Mouse (Mus musculus): ENCODE results near the gene Ric3.

The Ric3 gene

DNA sequence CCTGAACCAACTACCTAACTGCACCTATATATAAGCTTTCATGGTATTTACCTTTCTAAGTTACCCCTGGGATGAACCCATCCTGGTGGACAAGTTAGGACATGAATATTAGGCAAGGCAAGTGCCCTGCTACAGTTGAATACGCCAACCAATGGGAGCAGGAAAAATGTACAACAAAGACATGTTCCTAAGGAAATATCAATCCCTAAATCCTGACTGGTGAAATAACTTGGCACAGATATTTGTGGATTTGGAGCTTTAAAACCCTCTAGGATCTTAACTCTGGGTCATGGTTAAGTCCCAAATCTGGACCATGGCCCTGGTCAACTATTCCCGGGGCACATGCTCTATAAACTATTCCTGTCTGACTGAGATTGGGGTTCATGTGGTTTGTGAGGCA, 37.3 kb downstream of the Ric3 start:
- DNase-seq (ENCODE audit: low spot score in 2 of 2) = no peak

- no peak for DNase-seq (ENCODE audit: low spot score in 2 of 2)
These were observed 43.7 kb downstream of the Ric3 start for GRCm38 (mm10) chr7:109039445-109039844.

DNA sequence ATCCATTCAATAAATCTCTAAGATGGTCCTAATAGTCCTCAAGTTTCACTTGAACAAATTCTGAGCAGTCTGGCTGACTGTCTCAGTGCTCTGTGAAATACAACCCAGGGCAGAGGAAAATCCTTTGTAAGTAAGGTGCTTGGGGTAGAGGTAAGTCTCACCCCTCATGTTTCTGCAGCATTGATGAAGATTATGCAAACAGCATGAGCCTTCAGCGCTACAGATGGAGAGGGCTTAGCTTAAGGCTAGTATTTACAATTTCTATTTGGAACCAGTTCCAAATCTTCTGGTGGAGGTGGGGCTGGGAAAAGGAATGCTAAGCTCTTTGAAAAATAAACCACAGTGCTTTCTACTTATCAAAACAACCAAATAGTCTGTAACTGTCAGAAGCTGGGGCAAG, 44.1 kb downstream of the Ric3 start:
- no peak for DNase-seq (ENCODE audit: low spot score in 2 of 2)

DNA sequence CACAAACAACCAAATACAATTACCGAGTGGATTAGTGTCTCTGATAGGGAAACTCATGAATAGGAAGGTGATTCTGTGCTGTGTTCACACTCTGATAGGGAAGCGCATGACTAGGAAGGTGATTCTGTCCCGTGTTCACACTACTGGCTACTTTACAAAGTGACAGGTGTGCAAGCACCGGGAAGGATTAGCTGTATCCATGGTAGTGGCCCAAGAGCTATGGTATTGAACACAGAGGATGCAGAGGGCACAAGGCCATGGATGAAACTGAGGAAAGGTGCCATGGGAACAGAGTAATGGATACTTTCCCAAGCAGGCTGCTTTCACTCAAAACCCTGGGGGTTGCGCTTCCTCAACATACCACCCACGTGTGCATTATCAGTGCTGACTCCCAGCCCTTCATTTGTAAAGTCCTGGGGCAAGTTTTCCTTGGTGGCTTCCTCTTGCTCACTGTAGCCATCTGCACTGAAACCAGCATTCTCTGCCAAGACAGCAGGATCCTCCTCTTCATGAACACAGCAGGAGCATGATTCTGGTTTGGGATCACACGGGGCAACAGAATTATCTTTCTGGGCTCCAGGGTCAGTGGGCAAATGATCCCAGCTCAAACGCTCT, 44.9 kb downstream of the Ric3 start:
- no peak for DNase-seq (ENCODE audit: low spot score in 2 of 2)

- DNase-seq (ENCODE audit: low spot score in 2 of 2) = no peak
These were observed 51.1 kb downstream of the Ric3 start for GRCm38 (mm10) chr7:109032054-109032453.

GRCm38 (mm10) chr7:109031331-109031730, 51.8 kb downstream of the Ric3 start:
- DNase-seq (ENCODE audit: low spot score in 2 of 2) = no peak

DNA sequence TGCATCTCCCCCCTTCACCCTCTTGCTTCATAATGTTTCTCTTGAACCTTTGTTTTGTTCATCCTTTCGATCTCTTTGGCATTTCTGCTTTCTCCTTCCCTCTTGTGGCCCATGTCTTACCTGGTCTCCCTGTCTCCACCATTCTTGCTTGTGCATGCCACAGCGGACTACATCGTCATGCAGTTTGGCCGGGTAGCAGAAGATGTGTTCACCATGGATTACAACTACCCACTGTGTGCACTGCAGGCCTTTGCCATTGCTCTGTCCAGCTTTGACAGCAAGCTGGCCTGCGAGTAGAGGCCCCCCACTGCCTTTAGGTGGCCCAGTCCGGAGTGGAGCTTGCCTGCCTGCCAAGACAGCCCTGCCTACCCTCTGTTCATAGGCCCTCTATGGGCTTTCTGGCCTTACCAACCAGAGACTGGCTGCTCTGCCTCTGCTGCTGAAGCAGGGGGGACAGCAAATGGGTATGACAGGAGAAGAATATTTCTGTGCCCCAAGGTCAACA, 53.1 kb downstream of the Ric3 start:
- no peak for DNase-seq (ENCODE audit: low spot score in 2 of 2)

DNA sequence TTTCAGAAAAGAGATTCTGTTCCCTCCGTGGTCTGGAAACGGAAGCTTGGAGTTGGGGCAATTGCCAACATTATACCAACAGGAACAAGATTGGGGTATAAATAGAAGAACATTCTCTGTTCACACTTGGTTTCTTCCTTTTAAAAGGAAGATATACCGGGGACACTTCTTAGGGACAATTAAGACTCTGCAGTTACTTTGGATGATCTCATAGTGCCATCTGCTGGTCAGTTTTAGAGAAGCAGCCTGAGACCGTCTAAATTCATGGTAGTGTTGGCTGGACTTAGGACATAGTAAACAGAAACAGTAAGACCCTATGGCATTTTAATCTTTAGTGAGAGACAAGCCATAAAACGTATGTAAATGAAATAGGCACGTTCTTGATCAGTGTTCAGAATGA, 54.9 kb downstream of the Ric3 start:
- no peak for DNase-seq (ENCODE audit: low spot score in 2 of 2)

GRCm38 (mm10) chr7:109027721-109028120, 55.4 kb downstream of the Ric3 start:
- DNase-seq (ENCODE audit: low spot score in 2 of 2) = no peak

DNA sequence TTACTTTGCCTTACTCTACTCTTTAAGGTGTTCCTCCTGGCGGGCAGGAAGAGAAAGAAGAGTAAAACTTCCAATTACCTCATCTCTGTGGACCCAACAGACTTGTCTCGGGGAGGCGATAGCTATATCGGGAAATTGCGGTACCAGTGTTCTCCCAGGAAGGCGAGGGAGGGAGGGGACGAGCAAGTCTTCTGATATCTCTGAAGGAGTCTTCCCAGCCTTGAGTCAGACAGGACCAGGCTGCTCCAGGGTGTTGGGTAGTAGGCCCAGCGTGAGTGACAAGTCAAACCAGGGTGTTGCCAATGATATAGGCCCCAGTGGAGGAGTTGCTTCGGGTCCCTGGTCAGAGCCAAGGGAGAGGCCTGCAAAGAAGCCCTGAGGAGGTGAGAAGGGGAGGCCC, 56.2 kb downstream of the Ric3 start:
- no peak for DNase-seq (ENCODE audit: low spot score in 2 of 2)

DNA sequence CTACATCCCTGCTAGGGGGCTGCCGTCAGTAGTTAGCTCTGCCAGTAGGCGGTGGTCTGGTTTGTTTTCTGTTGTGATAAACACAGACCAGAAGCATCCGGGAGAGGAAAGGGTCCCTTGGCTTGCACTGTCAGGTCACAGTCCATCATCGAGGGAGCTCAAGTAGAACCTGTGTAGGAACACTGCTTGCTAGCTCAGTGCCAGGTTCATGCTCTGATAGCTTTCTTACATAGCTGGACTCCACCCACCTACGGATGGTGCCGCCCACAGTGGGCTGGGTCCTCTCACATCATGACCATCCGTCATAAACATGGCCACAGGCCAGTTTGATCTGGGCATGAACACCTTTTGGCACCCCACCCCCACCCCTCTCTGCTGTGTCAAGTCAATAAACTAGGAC, 57.4 kb downstream of the Ric3 start:
- no peak for DNase-seq (ENCODE audit: low spot score in 2 of 2)

- peak in 1 of 2 experiments; percentile 25 for DNase-seq (ENCODE audit: low spot score in 2 of 2)
These were observed 61.7 kb downstream of the Ric3 start for GRCm38 (mm10) chr7:109021428-109021827.

DNA sequence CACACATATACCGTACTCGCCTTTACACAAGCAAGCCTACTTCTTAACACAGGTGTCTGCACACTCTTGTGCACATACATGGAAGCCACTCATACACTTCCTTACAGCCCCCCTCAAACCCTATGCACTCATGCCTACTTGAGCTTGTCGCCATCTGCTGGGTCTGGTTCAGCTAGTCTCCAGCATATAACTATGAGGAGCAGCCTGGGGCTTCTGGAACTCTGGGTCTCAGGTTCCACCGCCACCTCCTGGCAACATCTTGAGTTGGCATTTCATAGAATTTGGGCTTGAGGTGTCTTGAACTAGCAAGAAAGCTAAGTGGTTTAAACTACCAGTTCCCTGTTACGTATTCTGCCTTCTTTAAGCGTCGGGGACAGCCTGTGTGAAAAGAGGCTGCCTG, 63.9 kb downstream of the Ric3 start:
- DNase-seq (ENCODE audit: low spot score in 2 of 2) = no peak

DNA sequence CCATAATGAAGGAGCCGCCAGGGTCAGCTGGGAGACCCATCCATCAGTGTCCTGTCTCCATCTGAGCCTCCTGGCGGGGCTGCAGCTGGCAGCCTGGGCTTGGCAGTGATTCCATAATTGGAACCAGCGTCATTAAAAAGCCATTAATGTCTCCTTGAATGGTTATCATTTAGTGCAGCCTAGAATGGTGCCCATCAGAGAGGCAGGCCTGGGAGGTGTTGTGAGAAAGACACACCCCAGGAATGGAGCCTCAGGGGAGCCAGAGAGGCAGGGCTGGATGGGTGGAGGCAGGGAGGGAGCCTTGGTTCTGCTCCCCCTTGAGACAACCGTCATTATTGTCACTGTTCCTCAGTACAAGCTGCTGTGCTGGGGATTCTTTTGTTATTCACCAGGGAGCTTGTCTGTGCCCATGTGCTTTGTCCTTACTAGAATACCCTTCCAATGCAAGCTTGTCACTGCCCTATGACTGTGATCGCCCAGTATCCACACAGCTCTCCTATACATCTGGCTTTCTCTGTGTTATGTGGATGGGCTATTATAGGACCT, 66.7 kb downstream of the Ric3 start:
- peak in 1 of 2 experiments; percentile 55 for DNase-seq (ENCODE audit: low spot score in 2 of 2)

DNA sequence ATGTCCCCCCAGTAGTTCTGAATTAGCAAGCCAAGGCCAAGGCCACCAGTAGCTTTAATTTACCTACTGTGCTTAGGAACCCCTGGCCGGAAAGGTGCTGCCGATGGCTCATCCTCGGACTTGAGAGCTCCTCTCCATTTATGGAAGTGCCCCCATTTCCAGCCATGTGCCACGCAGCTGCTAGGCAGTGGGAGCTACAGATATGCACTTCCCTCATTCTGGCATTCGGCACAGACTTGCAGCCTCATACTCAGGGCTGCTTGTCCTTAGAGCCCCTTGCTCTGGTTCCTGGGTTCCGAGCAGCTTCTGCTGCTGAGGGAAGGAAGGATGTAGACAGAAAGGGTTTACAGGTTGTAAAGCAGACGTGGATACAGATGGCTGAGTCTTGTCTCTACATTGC, 68.3 kb downstream of the Ric3 start:
- DNase-seq (ENCODE audit: low spot score in 2 of 2) = no peak

DNA sequence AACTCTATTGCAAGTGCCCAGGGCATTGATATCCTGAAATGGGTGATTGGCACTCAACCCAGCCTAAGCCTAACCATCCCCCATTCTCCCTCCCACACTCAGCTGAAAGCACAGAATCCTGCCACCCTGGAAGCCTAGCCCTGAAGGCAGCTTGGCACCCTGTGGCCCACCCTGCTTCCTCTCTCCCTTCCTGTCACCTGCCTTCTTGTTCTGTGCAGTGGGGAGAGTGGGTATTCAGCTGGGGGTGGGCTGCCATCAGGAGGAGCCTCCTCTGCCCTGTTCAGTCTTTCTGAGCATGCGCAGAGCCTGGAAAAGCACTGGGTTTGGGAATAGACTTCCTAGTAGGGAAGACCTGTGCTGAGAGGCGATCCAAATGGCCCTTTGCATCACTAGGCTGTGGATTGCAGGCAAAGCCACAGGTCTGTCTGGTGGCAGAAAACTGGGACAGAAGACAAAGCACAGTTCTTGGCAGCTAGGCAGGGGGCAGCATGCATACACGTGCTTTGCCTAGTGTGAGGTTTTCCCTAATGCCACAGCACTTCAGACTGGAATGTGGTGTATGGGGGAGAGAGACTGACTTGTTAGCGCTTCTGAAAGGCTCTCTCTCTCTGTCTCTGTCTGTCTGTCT, 70.0 kb downstream of the Ric3 start:
- no peak for DNase-seq (ENCODE audit: low spot score in 2 of 2)

DNA sequence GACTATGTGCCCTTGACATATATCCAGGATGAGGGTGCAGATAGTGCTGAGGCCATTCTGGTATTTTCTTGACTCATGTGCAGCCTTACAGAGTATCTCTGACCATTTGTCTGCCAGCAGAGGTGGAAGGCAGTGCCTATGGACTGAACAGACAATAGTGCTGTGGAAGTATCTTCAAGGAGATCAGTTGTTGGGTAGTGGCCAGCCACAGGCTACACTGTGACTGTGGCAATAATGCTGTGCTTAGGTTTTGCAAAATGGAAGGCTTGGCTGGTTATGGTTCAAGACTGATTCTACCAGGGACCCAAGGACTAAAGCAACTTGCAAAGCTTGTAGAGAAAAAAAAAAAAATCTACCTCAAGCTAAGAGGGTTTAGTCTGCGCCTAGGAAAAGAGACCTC, 70.6 kb downstream of the Ric3 start:
- DNase-seq (ENCODE audit: low spot score in 2 of 2) = no peak

DNA sequence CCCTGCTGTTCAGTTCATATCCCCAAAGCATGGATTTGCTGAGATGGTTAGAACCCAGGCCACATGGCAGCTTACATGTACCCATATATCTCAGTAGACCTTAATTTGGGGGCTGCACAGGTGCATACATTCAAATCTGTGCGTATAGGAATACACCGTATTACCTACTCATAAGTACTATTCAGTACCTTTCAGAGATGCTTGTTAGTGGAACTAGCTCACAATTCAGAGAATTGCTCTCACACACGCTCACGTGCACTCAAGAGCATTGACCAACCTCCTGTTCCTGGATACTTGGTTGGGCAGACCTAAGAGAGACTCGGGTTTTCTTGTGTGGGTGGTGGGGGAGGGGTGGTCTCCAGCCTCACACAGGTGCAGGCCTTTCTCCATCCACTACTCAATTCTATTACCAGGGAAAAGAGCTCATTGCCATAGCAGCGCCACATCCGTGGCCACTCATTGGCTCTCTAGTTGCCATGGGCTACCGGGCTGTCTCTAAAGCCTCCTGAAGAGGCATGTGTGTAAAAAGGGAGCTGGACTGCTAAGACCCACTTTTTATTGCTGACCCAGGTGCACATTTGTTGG, 71.4 kb downstream of the Ric3 start:
- no peak for DNase-seq (ENCODE audit: low spot score in 2 of 2)

- DNase-seq (ENCODE audit: low spot score in 2 of 2) = no peak
These were observed 72.2 kb downstream of the Ric3 start for GRCm38 (mm10) chr7:109010720-109011595.

- DNase-seq (ENCODE audit: low spot score in 2 of 2) = no peak
These were observed 73.9 kb downstream of the Ric3 start for GRCm38 (mm10) chr7:109009260-109009659.

- DNase-seq (ENCODE audit: low spot score in 2 of 2) = no peak
These were observed 79.5 kb downstream of the Ric3 start for GRCm38 (mm10) chr7:109003653-109004052.

GRCm38 (mm10) chr7:109001971-109002370, 81.2 kb downstream of the Ric3 start:
- DNase-seq (ENCODE audit: low spot score in 2 of 2) = no peak

All from spleen, postnatal 4 days (tissue).